Mouse (Mus musculus) layer of hippocampus, adult 9-11 months (tissue): ENCODE measurements around the gene Crkl.

Experiments used
- DNase-seq: peaks from one replicate; pipeline ENCODE4 v3.0.0; 2022

The Crkl gene

DNA sequence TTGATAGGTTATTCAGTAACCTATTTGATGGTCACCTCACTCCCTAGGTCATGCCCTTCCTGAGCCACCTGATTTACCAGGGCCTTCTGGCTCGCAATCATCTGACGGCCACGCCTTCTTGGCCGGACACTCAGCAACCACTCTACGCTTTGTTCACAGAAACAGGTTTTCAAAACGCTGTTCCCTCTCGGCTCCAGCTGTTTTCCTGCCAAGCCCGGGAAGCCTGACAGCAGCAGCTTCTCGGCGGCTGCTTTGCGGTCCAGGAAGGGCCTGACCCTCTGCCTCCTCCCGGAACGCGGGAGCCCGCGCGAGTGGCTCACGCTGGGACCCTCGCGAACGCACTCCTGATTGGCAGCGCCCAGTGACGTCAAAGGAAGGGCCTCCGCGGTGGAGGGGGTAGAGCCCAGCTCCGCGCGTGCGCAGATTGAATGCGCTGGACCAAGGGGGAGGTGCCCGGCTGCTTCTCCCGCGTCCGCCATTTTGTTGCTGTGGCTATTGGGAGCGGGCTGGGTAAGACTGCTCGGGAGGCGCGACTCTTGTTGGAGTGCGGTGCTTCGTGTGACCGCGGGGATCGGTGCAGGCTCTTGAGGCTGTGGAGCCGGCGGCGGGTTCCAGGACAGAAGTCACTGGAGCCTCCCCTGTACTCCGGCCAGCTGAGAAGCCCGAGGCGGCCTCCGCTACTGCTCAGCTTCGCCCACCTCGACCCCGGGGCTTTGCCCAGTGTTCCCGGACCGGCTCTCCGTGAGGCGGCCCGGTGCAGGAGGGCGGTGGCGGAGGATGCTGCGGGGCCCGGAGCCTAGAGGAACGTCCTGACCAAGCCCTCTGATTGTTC, at the start of gene Crkl:
Crkl (plus strand) TSS at position 447 of the 832 bp plus-strand sequence.
- DNase-seq, result peak; percentile 97

DNA sequence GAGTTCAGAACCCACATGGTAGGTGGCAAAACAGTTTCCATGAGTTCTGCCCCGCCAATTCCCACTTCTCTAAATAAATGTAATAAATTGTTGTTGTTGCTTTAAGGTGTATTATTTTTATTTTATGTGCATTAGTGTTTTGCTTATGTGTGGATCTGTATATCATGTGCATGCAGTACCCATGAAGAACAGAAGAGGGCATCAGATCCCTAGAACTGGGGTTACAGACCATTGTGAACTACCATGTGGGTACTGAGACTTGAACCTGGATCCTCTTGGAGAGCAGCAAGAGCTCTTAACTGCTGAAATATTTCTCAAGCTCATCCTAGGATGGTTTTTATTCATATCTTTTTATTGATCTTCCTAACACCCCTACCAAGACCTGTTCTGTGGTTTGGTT, 48.9 kb upstream of the Crkl start:
- DNase-seq, result no peak

DNA sequence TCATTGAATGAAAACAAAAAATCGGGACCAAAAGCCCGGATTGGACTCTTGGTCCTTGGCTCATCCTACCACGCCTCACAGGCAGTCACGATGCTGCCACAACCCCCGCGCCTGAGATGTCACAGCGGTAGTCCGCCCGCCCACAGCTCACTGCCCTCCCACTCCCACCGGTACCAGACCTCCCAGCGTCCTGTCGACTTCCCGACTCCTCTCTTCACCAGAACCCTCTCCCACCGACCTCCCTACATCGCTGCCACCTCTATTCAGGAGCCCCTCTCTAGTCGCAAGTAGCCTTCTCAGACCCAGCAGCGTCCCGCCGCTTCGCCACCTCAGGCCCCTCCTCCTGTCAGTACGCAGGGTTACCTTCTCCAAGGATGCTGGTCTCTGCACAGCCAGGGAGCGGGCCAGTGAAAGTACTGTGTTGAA, 46.5 kb upstream of the Crkl start:
- DNase-seq, result peak; percentile 84

DNA sequence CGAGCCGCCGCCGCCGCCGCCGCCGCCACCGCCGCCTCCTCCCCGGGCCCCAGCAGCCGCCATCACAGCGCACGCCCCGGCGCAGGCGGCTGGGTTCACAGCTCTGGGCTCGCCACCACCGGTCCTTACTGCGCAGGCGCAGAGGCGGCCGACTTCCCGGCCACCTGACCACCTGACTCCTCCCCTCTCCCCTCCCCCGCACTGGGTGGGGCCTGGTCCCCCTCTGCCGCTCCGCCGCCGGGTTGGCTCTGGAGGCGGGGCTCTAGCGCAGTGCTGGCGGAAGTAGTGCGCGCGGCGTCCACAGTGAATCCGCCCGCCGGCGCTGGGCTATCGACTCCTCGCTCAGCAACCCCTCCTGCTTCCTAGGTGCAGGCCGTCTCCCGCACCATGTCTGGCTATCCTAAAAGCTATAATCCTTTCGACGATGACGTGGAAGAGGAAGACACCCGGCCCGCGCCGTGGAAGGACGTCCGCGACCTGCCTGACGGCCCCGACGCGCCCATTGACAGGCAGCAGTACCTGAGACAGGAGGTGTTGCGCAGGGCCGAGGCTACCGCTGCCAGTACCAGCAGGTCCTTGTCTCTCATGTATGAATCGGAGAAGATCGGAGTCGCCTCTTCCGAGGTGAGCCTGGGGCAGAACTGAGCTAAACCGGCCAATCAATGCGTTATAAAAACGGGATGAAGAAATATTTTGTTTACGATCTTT, 45.9 kb upstream of the Crkl start, which contains the start of the genes Snap29 and Pi4ka:
Snap29 (plus strand) TSS at position 251 of the 708 bp plus-strand sequence.
Pi4ka (minus strand) TSS at position 579 of the 708 bp plus-strand sequence.
- DNase-seq, result peak; percentile 100

DNA sequence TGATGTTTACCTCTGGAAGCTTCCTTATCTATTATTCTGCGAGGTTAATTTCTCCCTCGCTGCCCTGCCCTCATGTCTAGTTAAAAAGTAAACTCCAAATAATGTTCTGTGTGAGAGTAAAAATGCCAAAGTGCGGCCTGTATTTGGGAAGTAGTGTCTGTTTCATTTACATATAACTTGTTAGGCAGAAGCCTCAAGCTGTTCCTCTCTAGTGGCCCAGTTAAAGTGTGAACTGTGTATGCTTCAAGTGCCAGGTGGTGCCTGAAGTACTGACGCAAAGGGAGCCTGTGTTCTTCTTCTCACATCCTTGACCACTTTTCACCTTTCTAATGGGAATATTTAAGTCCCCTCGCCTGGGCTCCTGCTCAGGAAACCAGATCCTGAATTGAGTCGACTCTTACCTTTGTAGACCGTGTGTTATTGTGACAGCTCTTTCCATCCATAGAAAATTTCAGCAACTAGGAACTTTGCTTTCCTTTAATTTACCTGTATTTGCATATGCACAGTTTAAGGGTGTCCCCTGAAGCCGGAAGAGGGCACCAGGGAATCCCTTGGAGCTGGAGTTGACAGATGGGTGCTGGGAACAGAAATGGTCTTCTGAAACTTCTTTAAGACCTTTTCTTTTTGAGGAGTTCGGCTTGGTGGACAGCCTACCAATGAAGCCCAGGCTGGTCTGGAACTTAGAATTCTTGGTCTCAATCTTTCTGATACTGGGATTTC, 45.1 kb upstream of the Crkl start:
- DNase-seq, result peak; percentile 26

DNA sequence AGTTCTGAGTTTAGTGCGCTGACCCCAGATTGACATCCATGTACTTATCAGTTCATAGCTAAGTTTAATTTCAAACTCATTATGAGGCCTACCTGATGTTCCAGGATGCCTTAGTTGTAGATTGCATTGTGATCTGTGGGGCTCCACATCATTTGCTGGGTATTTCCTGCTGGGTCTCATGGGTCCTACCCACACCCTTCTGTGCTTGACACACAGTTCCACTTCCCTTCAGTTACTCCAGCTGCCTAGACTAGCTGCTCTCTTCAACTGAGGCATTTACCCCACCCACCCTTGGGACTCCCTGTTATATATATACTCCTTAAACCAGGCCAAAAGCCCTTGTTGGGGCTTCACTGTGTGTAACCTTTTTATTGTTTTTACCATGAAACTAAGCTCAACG, 42.7 kb upstream of the Crkl start:
- DNase-seq, result no peak

DNA sequence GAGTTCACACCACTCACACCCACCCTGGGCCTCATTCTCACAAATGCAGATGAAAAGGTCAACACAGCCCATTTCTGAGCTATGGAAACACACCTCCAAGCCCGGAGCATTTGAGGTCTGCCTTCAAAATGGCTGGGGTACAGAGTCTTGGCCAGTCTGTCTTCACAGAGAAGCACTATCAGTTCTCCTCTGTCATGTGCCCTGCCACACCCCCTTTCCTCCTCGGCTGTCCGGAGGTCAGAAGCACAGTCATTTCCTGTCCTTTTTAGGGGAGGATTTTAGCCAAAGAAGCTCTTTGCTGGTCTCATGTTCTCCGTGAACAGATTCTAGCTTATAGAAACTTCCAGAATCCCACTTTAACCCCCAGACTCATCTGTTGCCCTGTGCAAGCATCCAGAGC, 41.6 kb upstream of the Crkl start:
- no peak for DNase-seq

DNA sequence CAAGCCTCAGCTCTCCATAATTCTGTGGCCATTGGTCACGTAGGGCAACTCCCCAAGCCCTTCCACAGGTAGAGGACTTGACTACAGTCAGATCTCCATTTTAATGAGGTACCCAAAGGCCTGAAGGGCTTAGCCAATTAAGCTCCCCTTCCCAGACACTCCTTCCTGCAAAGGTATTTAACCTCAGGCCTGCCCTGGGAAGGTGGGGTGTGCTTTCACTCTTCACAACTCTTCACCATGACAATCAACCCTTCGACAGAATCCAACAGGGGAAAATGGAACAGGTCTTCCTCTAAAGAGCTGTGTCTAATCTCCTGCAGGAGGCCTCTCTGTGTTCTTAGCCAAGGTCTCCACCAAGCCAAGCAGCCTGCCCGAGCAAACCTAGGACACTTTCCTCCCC, 28.8 kb upstream of the Crkl start:
- DNase-seq, result no peak

DNA sequence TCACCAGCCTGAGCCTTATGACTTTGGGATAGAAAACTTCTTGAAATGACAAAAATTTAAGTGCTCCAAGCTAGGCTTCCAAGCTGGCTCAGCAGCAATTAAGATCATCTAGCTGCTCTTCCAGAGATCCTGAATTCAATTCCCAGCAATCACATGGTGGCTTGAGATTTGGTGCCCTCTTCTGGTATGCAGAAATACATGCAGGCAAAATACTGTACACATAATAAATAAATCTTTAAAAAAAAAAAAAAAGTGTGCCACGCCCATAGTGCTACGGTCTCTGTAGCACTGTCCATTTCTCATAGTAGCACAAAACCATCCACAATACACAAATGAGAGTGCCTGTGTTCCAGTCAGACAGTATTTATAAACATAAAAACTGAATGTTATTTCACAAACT, 19.2 kb upstream of the Crkl start:
- no peak for DNase-seq

DNA sequence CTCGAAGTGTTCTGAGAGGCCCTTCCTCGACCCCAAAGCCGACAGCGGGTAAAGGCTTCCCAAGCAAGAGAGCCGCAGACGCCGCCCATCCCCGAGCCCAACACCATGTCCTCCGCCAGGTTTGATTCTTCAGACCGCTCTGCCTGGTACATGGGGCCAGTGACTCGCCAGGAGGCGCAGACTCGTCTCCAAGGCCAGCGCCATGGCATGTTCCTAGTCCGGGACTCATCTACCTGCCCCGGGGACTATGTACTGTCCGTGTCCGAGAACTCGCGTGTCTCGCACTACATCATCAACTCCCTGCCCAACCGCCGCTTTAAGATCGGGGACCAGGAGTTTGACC, 557 bp downstream of the Crkl start:
- DNase-seq, result peak; percentile 21

DNA sequence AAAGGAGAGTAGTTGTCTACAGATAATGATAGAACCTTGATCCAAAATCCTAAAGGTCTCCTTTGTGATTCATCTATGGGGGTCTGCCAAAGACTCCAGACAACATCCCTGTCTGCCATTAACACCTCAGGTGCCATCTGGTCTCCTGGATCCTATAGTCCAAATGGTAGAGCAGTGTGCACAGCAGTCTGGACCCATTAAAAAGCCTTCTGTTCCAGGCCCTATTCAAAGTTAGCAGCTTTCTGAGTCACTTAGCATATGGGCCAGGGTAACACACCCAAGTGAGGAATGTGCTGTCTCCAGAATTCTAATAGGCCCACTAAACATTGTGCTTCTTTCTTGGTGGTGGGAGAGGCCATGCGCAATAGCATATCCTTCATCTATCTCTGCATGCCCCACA, 5.1 kb downstream of the Crkl start:
- DNase-seq, result no peak

DNA sequence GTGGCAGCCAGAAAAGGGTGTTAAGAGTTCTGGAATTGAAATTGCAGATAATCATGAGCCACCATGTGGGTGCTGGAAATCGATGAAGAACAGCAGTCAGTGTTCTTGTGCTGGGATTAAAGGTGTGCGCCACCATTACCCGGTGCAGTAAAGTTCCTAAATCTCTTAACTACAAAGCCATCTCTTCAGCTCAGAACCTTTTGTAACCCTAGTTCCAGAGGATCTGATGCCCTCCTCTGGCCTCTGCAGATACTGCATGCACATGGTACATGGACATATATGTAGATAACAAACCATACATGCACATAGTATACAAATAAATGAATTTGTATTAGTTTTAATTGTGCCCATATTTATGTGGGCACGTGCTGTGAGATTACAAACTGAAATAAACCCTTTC, 8.5 kb downstream of the Crkl start:
- no peak for DNase-seq

DNA sequence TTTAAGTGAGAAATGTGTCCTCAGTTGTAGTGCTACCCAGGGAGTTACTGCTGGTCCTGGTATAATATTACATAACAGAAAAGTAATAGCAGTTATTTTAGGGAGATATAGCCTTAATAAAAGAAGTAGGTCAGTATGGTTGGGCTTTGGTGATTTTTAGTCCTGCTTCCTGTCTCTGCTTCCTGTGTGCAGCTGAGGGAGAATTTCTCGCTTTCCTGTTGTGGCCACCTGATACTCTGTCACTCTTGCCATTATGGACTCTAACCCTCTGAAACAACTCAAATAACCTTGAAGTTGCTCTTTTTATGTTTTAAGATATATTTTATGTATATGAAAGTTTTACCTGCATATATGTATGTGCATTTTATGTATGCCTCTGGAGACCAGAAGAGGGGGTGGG, 9.8 kb downstream of the Crkl start:
- DNase-seq, result no peak

DNA sequence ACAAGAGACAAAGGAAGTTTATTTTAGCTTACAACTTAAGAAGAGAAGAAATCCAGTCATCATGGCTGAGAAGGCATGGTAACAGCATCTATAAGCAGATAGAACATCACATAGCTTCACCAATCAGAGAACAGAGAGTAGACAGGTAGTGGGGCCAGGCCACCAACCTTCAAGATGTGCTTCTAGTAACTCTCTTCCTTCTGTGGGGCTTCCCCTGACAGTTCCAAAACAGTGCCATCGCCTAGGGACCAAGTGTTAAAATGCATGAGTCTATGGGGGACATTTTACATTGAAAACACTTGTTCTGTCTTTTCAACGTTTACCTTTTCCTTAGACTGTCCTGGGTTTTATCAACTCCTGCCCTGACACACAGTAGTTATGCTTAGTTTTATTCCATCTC, 11.4 kb downstream of the Crkl start:
- no peak for DNase-seq

DNA sequence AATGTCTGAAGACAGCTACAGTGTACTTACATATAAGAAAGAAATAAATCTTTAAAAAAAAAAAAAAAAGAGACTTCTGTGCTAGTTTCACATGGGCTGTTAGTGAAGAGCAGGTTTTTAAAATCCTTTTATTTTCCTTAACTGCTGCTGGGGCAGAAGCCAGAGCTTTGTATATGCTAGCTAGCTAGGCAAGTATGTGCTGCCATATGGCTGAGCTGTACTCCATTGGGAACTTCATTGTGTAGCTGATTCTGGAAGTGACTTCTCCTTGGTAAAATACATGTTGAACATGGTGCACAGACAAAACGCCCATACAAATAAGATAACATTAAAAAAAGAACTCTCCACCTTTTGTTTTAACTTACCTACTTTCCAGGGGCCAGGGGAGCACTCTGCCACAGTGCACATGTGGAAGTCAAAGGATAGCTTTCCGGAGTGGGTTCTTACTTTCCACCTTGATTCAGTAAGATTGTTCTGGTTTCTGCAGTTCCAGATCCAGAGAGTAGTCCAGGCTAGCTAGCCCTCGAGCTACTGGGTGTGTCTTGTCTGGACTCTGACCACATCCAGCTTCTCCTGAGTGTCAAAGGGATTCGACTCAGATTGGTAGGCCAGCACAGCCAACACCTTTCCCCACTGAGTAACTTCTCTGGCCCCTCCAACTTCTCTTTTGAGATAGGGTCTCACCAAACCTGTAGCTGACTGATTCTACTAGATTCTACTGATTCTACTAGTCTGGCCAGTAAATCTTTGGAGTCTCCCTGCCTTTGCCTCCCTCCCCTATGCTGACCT, 15.3 kb downstream of the Crkl start:
- no peak for DNase-seq

DNA sequence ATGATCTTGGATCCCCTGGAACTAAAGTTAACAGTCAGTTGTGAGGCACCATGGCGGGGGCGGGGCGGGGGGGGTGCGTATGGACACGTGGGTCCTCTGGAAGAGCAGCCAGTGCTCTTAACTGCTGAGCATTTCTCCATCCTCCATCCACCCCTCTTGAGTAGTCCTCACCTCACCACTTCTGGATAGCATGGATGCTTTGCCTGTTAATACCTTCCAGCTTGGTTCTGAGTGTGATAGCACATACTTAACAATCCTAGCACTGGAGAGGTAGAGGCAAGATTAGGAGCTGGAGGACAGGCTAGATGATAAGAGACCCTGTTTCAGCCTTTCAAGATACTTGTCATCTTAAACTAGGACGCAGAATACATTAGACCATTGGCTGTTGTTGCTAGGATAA, 20.7 kb downstream of the Crkl start:
- DNase-seq, result no peak

DNA sequence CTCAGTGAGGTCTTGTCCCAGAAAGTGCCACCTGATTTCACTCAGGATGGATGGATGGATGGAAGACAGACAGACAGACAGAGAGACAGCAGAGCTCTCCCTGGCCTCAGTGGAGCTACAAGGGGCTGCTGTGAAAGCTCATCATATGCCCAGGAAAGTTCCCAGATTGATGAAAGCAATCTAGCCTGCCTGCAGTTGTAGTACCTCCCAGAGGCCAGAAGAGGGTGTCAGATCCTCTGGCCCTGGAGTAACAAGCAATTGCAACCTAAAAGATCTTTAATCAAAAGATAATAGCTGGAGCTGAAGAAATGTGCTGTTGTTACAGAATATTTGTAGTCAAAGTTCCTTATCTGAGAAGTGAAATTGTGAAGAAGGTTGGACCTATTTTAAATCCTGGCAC, 22.3 kb downstream of the Crkl start:
- DNase-seq, result no peak

DNA sequence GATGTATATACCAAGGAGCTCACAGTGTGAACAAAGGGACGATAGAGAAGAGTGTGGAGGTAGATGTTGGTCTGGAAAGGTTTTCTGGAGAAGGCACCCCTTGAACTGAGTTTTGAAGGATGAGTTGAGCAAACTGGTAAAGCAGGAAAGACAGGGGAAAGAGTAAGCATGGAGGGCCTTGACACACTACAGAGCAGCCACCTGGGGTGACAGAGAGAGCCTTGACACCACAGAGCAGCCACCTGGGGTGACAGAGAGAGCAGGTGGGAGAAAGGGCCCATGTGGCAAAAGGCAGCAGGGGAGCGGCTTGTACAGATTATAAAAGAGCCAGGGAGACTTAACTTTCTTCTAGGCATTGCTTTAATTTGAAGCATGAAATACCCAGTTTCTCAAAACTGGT, 23.0 kb downstream of the Crkl start:
- no peak for DNase-seq

DNA sequence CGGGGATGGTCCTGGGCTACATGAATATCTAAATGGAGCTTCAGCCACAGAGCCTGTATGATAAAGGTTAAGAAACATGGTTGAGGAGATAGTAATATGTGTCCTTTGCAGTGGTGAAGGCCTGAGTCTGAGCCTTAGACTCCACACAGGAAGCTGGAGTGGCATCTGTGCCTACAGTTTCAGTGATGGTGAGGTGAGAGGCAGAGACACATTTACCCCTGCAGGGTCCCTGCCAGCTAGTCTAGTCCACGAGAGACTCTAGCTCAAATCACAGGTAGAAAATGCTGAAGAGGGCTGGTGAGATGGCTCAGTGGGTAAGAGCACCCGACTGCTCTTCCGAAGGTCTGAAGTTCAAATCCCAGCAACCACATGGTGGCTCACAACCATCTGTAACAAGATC, 23.5 kb downstream of the Crkl start:
- no peak for DNase-seq

DNA sequence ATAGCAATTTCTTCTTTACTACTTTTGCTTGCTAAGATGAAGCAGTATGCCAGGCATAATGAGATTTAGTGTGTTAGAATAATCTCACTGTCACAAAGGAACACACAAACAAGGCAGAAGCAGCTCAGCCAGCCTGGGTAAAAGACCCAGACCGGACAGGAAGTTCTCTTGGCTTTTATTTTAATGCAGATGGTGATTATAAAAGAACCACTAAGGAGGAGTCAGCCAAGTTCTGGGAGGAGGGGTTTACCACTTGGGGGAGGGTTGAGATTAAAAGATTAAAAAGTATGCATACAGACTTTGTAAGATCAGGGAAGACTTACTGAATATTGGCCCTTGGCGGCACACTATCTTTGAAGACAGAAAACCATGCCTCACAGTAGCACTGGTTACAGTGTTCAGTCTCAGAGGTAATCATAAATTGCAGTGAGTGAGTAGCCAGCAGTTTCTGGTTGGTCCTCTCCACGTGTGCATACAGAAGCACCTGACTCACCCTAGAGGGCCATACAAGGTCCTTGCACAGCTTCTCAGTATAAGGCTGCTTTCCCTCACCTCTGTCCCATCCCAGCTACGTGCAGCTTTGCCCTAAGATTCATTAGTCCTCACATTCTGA, 26.6 kb downstream of the Crkl start:
- DNase-seq, result no peak

DNA sequence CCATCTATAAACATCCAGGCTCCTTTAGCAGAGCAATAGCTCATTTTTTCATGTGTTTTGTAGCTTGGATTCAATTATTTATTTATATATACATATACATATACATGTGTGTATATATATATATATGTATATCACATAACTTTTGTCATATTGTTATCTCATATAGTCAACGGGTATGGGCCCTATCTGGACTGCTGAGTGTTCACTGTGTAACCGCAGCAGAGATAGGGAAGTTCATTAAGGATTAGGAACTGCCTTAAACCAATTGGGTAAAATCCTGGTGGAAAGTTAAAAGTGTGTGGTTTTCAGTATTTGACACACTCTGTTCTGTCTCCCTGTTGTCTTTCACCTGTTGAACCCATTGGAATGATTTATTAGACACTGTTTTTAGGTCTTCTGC, 29.7 kb downstream of the Crkl start:
- DNase-seq, result no peak

DNA sequence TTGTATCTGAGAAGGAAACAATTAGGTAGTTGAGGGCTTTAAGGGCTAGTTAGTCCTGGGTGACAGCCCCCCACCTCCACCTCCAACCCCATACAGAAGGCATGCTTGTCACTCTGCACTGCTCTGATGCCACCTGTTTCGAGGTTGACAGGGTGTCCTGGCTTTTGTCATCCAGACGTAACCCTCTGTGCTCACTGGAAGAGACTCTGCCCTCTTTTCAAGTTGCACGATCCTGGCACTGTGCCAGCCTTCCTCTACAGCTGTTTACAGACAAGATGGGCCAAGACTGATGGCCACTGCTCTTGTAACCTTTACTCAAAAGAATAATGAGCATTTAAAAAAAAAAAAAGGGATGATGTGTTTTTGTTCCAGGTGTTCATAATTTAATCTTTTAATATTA, 34.7 kb downstream of the Crkl start:
- no peak for DNase-seq
